Mouse (Mus musculus): ENCODE measurements around the gene Sh2d6. TPM values are rescaled to one million over a fixed set of nuclear protein-coding genes. Genes with fewer than 3 reads are reported as not detected.
A peak's percentile ranks its signal among the peaks of the same experiment; 100 is the strongest.

Sh2d6 gene
- polyA plus RNA-seq, 1 experiment from 2014 or later = 1.2 TPM

GRCm38 (mm10) chr6:72528410-72529151 is 7.1 kb upstream of the Sh2d6 start:
- H3K4me1 ChIP-seq (ENCODE audit: control insufficient read depth, insufficient read depth, low read length) = 0 out of 2 replicates have a peak, but pooled peaks cover 3% of the 10 kb centered on the region
- WGBS = 74% methylated on average over 10 of the region's 10 CpGs
- no peak overlapping the region for H3K4me2 ChIP-seq (ENCODE audit: low read depth, low read length)
- H3K4me3 ChIP-seq (ENCODE audit: low read depth, low read length) = no peak overlapping the region
- no peaks in the 10 kb centered on the region for H3K36me3 ChIP-seq (ENCODE audit: control insufficient read depth, insufficient read depth, low read length)
- no peak overlapping the region for H3K9ac ChIP-seq (replicated peaks; ENCODE audit: low read depth, low read length)
- ATAC-seq (ENCODE audit: low read depth) = no peak
- H3K27ac ChIP-seq (ENCODE audit: low read depth, low read length) = no peak overlapping the region
- H3K27me3 ChIP-seq (ENCODE audit: control insufficient read depth, insufficient read depth, low read length) = no peaks in the 10 kb centered on the region
- H3K9me3 ChIP-seq (ENCODE audit: control insufficient read depth, low read length) = no peaks in the 10 kb centered on the region

GRCm38 (mm10) chr6:72527070-72527469 is 5.6 kb upstream of the Sh2d6 start:
- Histone ChIP-seq H3K9ac (replicated peaks; ENCODE audit: low read depth, low read length) (no peak overlapping the region), H3K4me3 (ENCODE audit: low read depth, low read length) (no peak overlapping the region), H3K9me3 (ENCODE audit: control insufficient read depth, low read length) (no peaks in the 10 kb centered on the region), H3K27ac (ENCODE audit: low read depth, low read length) (no peak overlapping the region), H3K36me3 (ENCODE audit: control insufficient read depth, insufficient read depth, low read length) (no peaks in the 10 kb centered on the region), H3K4me1 (ENCODE audit: control insufficient read depth, insufficient read depth, low read length) (no peaks in the 10 kb centered on the region), H3K27me3 (ENCODE audit: control insufficient read depth, insufficient read depth, low read length) (no peaks in the 10 kb centered on the region), H3K4me2 (ENCODE audit: low read depth, low read length) (no peak overlapping the region)
- WGBS = 91% methylated on average over 4 of the region's 4 CpGs
- ATAC-seq (ENCODE audit: low read depth) = no peak

GRCm38 (mm10) chr6:72524160-72524559 is 2.7 kb upstream of the Sh2d6 start:
- H3K9ac ChIP-seq (replicated peaks; ENCODE audit: low read depth, low read length) = no peak overlapping the region
- no peaks in the 10 kb centered on the region for H3K36me3 ChIP-seq (ENCODE audit: control insufficient read depth, insufficient read depth, low read length)
- H3K4me3 ChIP-seq (ENCODE audit: low read depth, low read length) = no peak overlapping the region
- peaks cover 21% of the 10 kb centered on the region for H3K4me1 ChIP-seq (ENCODE audit: control insufficient read depth, insufficient read depth, low read length)
- WGBS = 95% methylated on average over 2 of the region's 2 CpGs
- no peak for ATAC-seq (ENCODE audit: low read depth)
- H3K9me3 ChIP-seq (ENCODE audit: control insufficient read depth, low read length) = no peaks in the 10 kb centered on the region
- no peak overlapping the region for H3K4me2 ChIP-seq (ENCODE audit: low read depth, low read length)
- H3K27ac ChIP-seq (ENCODE audit: low read depth, low read length) = no peak overlapping the region
- H3K27me3 ChIP-seq (ENCODE audit: control insufficient read depth, insufficient read depth, low read length) = no peaks in the 10 kb centered on the region

GRCm38 (mm10) chr6:72523222-72523621 is 1.7 kb upstream of the Sh2d6 start:
- Histone ChIP-seq H3K9ac (replicated peaks; ENCODE audit: low read depth, low read length) (no peak overlapping the region), H3K4me1 (ENCODE audit: control insufficient read depth, insufficient read depth, low read length) (peaks cover 26% of the 10 kb centered on the region), H3K4me3 (ENCODE audit: low read depth, low read length) (no peak overlapping the region), H3K4me2 (ENCODE audit: low read depth, low read length) (no peak overlapping the region), H3K27me3 (ENCODE audit: control insufficient read depth, insufficient read depth, low read length) (no peaks in the 10 kb centered on the region), H3K27ac (ENCODE audit: low read depth, low read length) (no peak overlapping the region), H3K36me3 (ENCODE audit: control insufficient read depth, insufficient read depth, low read length) (no peaks in the 10 kb centered on the region), H3K9me3 (ENCODE audit: control insufficient read depth, low read length) (no peaks in the 10 kb centered on the region)
- no peak for ATAC-seq (ENCODE audit: low read depth)
- WGBS = 84% methylated on average over 4 of the region's 4 CpGs

GRCm38 (mm10) chr6:72522288-72522687 is 781 bp upstream of the Sh2d6 start:
- no peak for ATAC-seq (ENCODE audit: low read depth)
- Histone ChIP-seq H3K4me3 (ENCODE audit: low read depth, low read length) (no peak overlapping the region), H3K27ac (ENCODE audit: low read depth, low read length) (no peak overlapping the region), H3K9me3 (ENCODE audit: control insufficient read depth, low read length) (no peaks in the 10 kb centered on the region), H3K9ac (replicated peaks; ENCODE audit: low read depth, low read length) (no peak overlapping the region), H3K36me3 (ENCODE audit: control insufficient read depth, insufficient read depth, low read length) (no peaks in the 10 kb centered on the region), H3K4me2 (ENCODE audit: low read depth, low read length) (no peak overlapping the region), H3K4me1 (ENCODE audit: control insufficient read depth, insufficient read depth, low read length) (peaks cover 26% of the 10 kb centered on the region), H3K27me3 (ENCODE audit: control insufficient read depth, insufficient read depth, low read length) (no peaks in the 10 kb centered on the region)
- WGBS = 61% methylated on average over 5 of the region's 5 CpGs

- no peak for ATAC-seq (ENCODE audit: low read depth)
- Histone ChIP-seq H3K27ac (ENCODE audit: low read depth, low read length) (peak overlapping the region; percentile 97), H3K4me3 (ENCODE audit: low read depth, low read length) (no peak overlapping the region), H3K9ac (replicated peaks; ENCODE audit: low read depth, low read length) (no peak overlapping the region), H3K9me3 (ENCODE audit: control insufficient read depth, low read length) (no peaks in the 10 kb centered on the region), H3K36me3 (ENCODE audit: control insufficient read depth, insufficient read depth, low read length) (no peaks in the 10 kb centered on the region), H3K27me3 (ENCODE audit: control insufficient read depth, insufficient read depth, low read length) (no peaks in the 10 kb centered on the region), H3K4me1 (ENCODE audit: control insufficient read depth, insufficient read depth, low read length) (peaks cover 26% of the 10 kb centered on the region), H3K4me2 (ENCODE audit: low read depth, low read length) (no peak overlapping the region)
- 97% methylated on average over 5 of the region's 5 CpGs for WGBS
These were observed 603 bp downstream of the Sh2d6 start for GRCm38 (mm10) chr6:72520904-72521303.

- WGBS = 3% methylated on average over 10 of the region's 10 CpGs
- Histone ChIP-seq H3K36me3 (ENCODE audit: control insufficient read depth, insufficient read depth, low read length) (no peaks in the 10 kb centered on the region), H3K4me3 (ENCODE audit: low read depth, low read length) (no peak overlapping the region), H3K4me2 (ENCODE audit: low read depth, low read length) (peak overlapping the region; percentile 37), H3K27me3 (ENCODE audit: control insufficient read depth, insufficient read depth, low read length) (no peaks in the 10 kb centered on the region), H3K9ac (replicated peaks; ENCODE audit: low read depth, low read length) (peak overlapping the region; percentile 22; the same call in 1 of the 2 replicates), H3K27ac (ENCODE audit: low read depth, low read length) (peak overlapping the region; percentile 97), H3K4me1 (ENCODE audit: control insufficient read depth, insufficient read depth, low read length) (peaks cover 26% of the 10 kb centered on the region), H3K9me3 (ENCODE audit: control insufficient read depth, low read length) (no peaks in the 10 kb centered on the region)
- peak; percentile 90 for ATAC-seq (ENCODE audit: low read depth)
These were observed 1.4 kb downstream of the Sh2d6 start for GRCm38 (mm10) chr6:72519892-72520663.

- ATAC-seq (ENCODE audit: low read depth) = peak; percentile 42
- Histone ChIP-seq H3K9ac (replicated peaks; ENCODE audit: low read depth, low read length) (peak overlapping the region; percentile 22; the same call in 1 of the 2 replicates), H3K4me1 (ENCODE audit: control insufficient read depth, insufficient read depth, low read length) (peaks cover 26% of the 10 kb centered on the region), H3K4me3 (ENCODE audit: low read depth, low read length) (0 out of 2 replicates have a peak overlapping the region, but pooled peaks have one; percentile 1), H3K36me3 (ENCODE audit: control insufficient read depth, insufficient read depth, low read length) (no peaks in the 10 kb centered on the region), H3K27me3 (ENCODE audit: control insufficient read depth, insufficient read depth, low read length) (no peaks in the 10 kb centered on the region), H3K9me3 (ENCODE audit: control insufficient read depth, low read length) (no peaks in the 10 kb centered on the region), H3K4me2 (ENCODE audit: low read depth, low read length) (peak overlapping the region; percentile 37), H3K27ac (ENCODE audit: low read depth, low read length) (peak overlapping the region; percentile 97)
- 16% methylated on average over 8 of the region's 8 CpGs for WGBS
These were observed 2.2 kb downstream of the Sh2d6 start for GRCm38 (mm10) chr6:72519303-72519702.

- peak overlapping the region; percentile 97 for H3K27ac ChIP-seq (ENCODE audit: low read depth, low read length)
- ATAC-seq (ENCODE audit: low read depth) = no peak
- no peaks in the 10 kb centered on the region for H3K27me3 ChIP-seq (ENCODE audit: control insufficient read depth, insufficient read depth, low read length)
- H3K9me3 ChIP-seq (ENCODE audit: control insufficient read depth, low read length) = no peaks in the 10 kb centered on the region
- no peak overlapping the region for H3K4me3 ChIP-seq (ENCODE audit: low read depth, low read length)
- H3K36me3 ChIP-seq (ENCODE audit: control insufficient read depth, insufficient read depth, low read length) = no peaks in the 10 kb centered on the region
- no peak overlapping the region for H3K9ac ChIP-seq (replicated peaks; ENCODE audit: low read depth, low read length)
- WGBS = 86% methylated on average over 1 of the region's 1 CpGs
- peak overlapping the region; percentile 37; the same call in 1 of the 2 replicates for H3K4me2 ChIP-seq (ENCODE audit: low read depth, low read length)
- H3K4me1 ChIP-seq (ENCODE audit: control insufficient read depth, insufficient read depth, low read length) = peaks cover 26% of the 10 kb centered on the region
These were observed 2.7 kb downstream of the Sh2d6 start for GRCm38 (mm10) chr6:72518842-72519241.
